Mouse (Mus musculus) CD8-positive naive resting alpha-beta T cell, adult 2 months (primary cell): ENCODE data around the gene Ptprf.

Source experiments
- DNase-seq, 2 experiments: peaks; one replicate each; pipeline ENCODE4 v3.0.0; 2022; ENCODE audit warnings: low read depth in 2 of 2, low spot score in 2 of 2

Ptprf gene

GRCm38 (mm10) chr4:118286202-118286601, 5.0 kb downstream of the Ptprf start:
- no peak for DNase-seq

- DNase-seq: no peak
Observed at GRCm38 (mm10) chr4:118282182-118282562, 9.0 kb downstream of the Ptprf start.

- DNase-seq: no peak
Observed at GRCm38 (mm10) chr4:118281444-118282181, 9.6 kb downstream of the Ptprf start.

GRCm38 (mm10) chr4:118280506-118280905, 10.7 kb downstream of the Ptprf start:
- no peak for DNase-seq

DNA sequence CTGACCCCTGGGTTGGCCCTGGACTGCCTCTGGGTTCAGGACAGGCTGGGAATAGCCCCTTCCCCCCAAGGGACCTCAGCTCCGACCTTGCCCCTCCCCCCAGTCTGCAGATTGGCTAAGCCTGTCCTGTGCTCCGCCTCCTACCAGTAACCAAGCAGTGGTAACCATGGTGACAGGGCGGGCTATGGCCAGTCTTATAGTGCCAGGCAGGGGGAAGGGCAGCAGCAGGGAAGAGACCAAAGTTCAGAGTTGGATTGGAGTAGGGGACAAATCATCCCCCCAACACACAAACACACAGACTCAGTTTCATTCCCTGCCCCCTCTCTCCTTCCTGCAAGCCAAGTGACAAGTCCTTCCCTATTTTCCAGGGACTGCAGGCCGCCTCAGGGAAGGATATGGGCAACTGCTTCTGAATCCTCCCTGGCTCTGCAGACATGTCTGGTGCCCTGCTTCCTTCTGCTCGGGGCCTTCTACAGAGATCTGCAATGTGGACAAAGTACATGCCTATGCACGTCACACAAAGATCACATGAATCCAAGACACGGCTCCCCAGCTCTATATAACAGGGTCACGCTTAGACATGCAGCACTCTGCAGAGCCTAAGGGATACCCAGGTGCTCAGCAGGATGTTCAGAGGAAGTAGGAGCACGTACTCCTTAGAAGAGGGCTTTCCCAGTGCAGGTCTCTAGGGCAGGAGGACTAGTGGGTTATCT, 14.5 kb downstream of the Ptprf start:
- DNase-seq: no peak

- no peak for DNase-seq
Observed at GRCm38 (mm10) chr4:118275601-118276519, 15.3 kb downstream of the Ptprf start.

DNA sequence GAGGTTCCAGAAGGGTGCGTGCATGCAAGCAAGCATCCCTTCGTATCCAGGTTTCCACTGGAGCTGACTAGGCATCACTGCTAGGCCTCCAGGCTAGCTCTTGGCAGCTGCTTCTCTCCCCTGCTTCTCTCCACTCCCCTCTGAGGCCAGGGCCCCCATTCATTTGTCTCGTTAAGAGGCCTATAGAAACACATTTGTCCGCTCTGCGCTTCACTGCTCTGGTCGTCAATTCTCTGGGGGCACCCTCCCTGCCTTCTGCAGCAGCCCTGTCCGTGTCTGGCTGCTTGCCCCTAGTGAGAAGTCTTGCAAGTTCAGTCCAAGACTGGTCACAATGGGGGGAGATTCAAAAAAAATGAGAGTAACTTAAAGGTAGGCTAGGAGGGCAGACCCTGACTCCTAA, 16.7 kb downstream of the Ptprf start:
- no peak for DNase-seq

- DNase-seq: no peak
Observed at GRCm38 (mm10) chr4:118273998-118274397, 17.2 kb downstream of the Ptprf start.

- no peak for DNase-seq
Observed at GRCm38 (mm10) chr4:118273545-118273944, 17.7 kb downstream of the Ptprf start.

GRCm38 (mm10) chr4:118272871-118273270, 18.3 kb downstream of the Ptprf start:
- no peak for DNase-seq

DNA sequence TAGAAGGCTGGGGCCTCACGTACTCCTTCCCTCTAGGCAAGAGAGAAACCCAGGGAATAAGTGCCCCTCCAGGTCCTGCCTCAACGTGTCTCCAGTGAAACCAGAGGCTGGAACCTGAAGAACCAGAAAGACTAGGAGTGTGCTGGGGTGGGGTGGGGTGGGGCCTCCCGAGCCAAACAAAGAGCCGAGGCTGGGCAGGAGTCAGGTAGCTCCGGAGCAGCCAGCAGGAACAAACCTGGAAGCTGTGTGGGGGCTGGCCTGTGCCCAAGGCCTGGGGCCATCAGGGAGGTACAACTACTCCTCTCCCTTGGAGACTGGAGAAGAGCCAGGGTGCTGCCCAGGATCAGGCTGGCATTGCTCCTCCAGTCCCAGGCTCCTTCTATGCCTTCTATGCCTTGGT, 18.9 kb downstream of the Ptprf start:
- no peak for DNase-seq

GRCm38 (mm10) chr4:118271556-118272074, 19.6 kb downstream of the Ptprf start:
- DNase-seq: no peak

DNA sequence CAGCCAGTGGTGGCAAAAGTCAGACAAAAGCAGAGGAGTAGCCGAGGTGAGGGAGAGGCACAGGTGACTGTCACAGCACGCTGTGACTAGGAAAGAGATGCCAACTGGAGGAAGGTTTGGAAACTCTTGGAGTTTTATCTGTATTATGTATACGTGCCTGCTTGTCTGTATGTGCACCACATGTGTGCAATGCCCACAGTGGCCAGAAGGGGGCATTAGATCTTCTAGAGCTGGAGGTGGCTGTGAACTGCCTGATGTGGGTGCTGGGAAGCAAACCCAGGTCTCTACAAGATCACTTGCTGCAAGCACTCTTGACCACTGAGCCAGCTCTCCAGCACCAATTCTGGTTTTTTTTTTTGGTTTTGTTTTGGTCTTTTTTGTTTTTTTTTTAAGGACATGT, 20.5 kb downstream of the Ptprf start:
- DNase-seq: no peak

DNA sequence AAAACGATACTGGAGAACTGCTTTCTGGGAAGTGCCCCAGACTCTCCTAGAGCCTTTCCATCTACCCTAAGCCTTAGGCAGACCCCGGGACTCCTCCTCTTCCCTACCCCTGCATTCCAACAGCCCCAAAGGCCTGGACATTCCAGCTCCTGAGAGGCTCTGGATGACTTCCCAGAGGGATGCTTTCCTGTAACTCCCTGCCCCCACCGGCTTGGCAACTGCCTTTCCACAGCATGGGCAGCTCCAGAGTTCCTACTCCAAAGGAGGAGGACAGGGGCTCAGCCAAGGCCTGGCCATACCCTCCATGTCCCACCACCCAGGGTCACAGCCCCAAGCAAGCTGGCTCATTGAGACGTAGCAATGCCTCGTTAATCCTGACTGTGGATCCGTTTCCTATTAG, 21.2 kb downstream of the Ptprf start:
- DNase-seq: no peak

GRCm38 (mm10) chr4:118268429-118269212, 22.6 kb downstream of the Ptprf start:
- DNase-seq: no peak

DNA sequence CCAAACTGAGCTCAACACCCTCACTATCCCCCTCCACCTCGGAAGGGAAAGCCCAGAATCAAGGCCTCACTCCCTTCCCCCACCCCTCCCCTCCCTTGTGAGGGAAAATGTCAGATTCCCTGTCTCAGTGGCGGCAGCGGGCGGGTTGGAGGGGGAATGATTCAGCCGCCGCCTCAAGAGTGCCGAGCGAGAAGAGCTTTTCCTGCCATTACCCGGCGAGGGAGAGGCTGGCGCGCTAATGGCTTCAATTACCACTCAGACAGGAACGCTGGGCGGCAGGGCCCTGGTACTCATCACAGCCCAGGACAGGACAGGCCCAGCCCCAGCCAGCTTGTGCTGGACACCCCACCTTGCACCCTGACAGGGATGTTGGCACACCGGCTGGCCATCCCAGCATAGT, 25.6 kb downstream of the Ptprf start:
- DNase-seq: no peak

DNA sequence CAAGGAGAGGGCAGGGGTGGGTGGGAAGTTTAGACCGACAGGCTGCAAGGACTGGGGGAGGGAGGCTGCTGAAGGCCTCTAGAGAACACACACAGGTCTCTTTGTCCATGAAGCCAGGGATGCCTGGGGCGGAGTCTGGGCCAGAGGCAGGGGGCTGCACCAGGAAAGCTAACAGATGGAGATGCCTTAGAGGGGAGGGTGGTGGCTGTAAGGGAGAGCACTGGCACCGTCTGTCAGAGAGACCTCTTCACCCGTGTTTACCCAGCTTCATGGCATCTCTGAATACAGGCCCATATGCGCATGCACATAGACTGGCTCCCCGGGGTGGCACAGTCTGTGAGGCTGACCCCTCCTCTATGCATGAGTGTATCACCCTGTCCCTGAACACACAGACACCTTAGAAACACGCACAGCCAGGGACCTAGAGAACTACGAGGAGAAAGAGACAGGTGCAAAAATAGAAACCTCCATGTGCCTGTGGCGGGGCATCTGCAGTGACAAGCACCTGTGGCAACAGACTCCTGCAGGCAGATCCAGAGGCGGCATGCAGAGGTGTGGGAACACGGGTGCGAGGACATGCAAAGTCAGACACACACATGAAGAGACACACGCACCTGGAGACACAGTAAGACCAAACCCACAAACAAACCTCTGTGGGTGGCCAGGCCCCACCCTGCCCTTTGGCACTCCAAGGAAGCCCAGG, 29.3 kb downstream of the Ptprf start:
- DNase-seq: no peak

DNA sequence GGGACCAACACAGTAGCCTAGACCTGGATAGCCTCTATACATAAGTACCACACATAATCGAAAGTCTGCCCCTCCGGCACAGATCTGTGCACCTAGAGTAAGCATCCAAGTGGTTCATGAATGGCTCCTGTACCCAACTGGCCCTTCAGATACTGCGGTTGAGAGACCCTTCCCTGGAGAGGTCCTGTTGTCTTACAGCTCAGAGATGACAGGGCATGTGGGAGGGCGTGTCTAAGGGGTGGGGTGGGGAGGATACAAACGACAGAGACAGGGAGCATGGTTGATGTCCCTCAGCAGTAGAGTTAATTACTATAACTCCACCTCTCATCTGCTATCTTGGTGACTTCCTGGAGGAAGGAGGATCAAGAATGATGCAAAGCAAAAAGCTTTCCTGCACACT, 29.9 kb downstream of the Ptprf start:
- DNase-seq: no peak

GRCm38 (mm10) chr4:118260551-118261267, 30.5 kb downstream of the Ptprf start:
- DNase-seq: peak; percentile 13 to 37
